Mouse (Mus musculus): ENCODE measurements around the gene Osbpl8.
A peak's percentile ranks its signal among the peaks of the same experiment; 100 is the strongest.
"Not testable (repeated sequence)": the region's sequence is repeated elsewhere in the genome, so short reads cannot be mapped to it uniquely, and the experiment has no call there.

The Osbpl8 gene

GRCm38 (mm10) chr10:111164304-111165218 lies at the start of gene Osbpl8:
TSS of gene Osbpl8 (plus strand) at chr10:111164752.
- DNase-seq (ENCODE audit: low read depth, low spot score) = peak; percentile 91

GRCm38 (mm10) chr10:111117198-111117845 lies 47.2 kb upstream of the Osbpl8 start:
- no peak for DNase-seq (ENCODE audit: low read depth, low spot score)

GRCm38 (mm10) chr10:111118292-111118691 lies 46.3 kb upstream of the Osbpl8 start:
- DNase-seq (ENCODE audit: low read depth, low spot score) = no peak

- no peak for DNase-seq (ENCODE audit: low read depth, low spot score)
Measured at GRCm38 (mm10) chr10:111118991-111119650, 45.4 kb upstream of the Osbpl8 start.

GRCm38 (mm10) chr10:111119756-111120155 lies 44.8 kb upstream of the Osbpl8 start:
- no peak for DNase-seq (ENCODE audit: low read depth, low spot score)

GRCm38 (mm10) chr10:111122864-111123398 lies 41.6 kb upstream of the Osbpl8 start:
- no peak for DNase-seq (ENCODE audit: low read depth, low spot score)

GRCm38 (mm10) chr10:111124175-111124574 lies 40.4 kb upstream of the Osbpl8 start:
- no peak for DNase-seq (ENCODE audit: low read depth, low spot score)

GRCm38 (mm10) chr10:111124767-111125315 lies 39.7 kb upstream of the Osbpl8 start:
- DNase-seq (ENCODE audit: low read depth, low spot score) = no peak

GRCm38 (mm10) chr10:111127388-111127787 lies 37.2 kb upstream of the Osbpl8 start:
- DNase-seq (ENCODE audit: low read depth, low spot score) = no peak

GRCm38 (mm10) chr10:111128493-111128892 lies 36.1 kb upstream of the Osbpl8 start:
- no peak for DNase-seq (ENCODE audit: low read depth, low spot score)

- no peak for DNase-seq (ENCODE audit: low read depth, low spot score)
Measured at GRCm38 (mm10) chr10:111129867-111130620, 34.5 kb upstream of the Osbpl8 start.

- no peak for DNase-seq (ENCODE audit: low read depth, low spot score)
Measured at GRCm38 (mm10) chr10:111130872-111131271, 33.7 kb upstream of the Osbpl8 start.

- DNase-seq (ENCODE audit: low read depth, low spot score) = no peak
Measured at GRCm38 (mm10) chr10:111133271-111133670, 31.3 kb upstream of the Osbpl8 start.

GRCm38 (mm10) chr10:111133936-111134335 lies 30.6 kb upstream of the Osbpl8 start:
- no peak for DNase-seq (ENCODE audit: low read depth, low spot score)

GRCm38 (mm10) chr10:111134412-111134957 lies 30.1 kb upstream of the Osbpl8 start:
- DNase-seq (ENCODE audit: low read depth, low spot score) = no peak

- not testable (repeated sequence) for DNase-seq (ENCODE audit: low read depth, low spot score)
Measured at GRCm38 (mm10) chr10:111136306-111136705, 28.2 kb upstream of the Osbpl8 start.

GRCm38 (mm10) chr10:111137905-111138304 lies 26.6 kb upstream of the Osbpl8 start:
- no peak for DNase-seq (ENCODE audit: low read depth, low spot score)

GRCm38 (mm10) chr10:111139170-111139569 lies 25.4 kb upstream of the Osbpl8 start:
- DNase-seq (ENCODE audit: low read depth, low spot score) = no peak

- no peak for DNase-seq (ENCODE audit: low read depth, low spot score)
Measured at GRCm38 (mm10) chr10:111139881-111140280, 24.7 kb upstream of the Osbpl8 start.

- no peak for DNase-seq (ENCODE audit: low read depth, low spot score)
Measured at GRCm38 (mm10) chr10:111144371-111144959, 20.1 kb upstream of the Osbpl8 start.

Measured in forelimb bud, embryonic 11.5 days (tissue).